Mouse (Mus musculus) natural killer cell, adult 2 months (primary cell): ENCODE data around the gene Sox5.

ENCODE experiments used
- DNase-seq, 2 experiments: peaks; one replicate each; pipeline ENCODE4 v3.0.0; 2022; ENCODE audit warnings: low spot score in 2 of 2

The Sox5 gene

DNA sequence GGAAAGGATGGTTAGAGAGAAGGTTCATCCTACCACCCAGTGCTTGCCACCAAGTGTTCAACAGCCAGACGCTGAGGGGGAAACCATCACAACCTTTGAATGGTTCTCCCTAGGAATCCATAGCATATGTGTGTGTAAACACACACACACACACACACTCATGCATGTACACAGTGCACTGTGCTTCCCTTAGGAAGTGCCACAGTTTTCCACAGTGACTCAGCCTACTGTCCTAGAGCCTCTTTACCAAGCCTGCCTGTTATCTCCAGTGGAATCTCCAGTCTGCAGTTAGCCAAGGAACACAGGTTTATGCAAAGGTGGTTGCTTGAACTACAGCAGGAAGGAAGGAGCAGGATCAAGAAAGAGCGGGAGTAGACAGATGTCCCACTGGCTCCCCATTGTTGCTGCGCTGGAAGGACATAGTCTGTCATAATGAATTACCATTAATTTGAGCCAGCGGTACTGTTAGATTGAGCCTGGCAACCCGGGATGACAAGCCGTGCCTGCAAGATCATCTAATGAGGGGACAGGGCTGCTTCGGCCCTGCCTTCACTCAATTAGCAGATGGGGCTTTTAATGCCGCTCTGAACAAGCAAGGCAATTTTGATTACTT lies 335.9 kb downstream of the Sox5 start:
- DNase-seq = no peak

DNA sequence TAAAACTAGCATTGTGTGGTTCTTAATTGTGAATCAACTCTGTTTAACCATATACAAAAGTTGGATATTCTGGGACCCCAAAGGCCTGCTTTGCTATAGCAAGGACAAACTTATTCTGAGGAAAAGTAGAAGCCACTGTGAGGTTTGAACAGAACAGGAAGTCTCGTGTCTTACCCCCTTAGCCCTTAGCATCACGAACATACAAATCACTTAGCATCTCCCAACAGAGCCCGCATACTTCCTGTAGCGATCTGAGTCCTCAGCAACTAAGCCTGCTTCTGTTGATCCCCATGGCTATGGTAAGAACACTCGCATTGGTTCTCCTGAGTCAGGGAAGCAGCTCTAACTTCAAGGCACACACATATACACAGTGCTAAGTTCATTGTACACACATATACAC lies 337.4 kb downstream of the Sox5 start:
- DNase-seq = no peak

DNA sequence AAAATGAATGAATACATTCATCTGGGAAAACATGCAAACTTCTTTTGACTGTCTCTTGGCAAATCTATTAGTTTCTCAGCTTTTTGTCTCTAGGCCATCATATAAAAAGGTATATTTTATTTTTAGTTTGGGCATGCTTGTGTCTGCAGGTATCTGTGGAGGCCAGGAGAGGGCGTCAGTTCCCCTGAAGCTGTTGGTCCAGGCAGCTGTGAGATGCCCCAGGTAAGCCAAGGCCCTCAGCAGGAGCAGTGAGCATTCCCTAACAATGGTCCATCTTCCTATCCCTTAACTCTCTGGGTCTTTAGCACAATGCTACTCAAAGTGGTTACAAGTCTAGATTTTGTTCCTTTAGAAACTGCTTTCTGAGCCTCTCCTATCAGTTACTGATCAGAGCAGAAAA lies 338.1 kb downstream of the Sox5 start:
- DNase-seq = no peak

DNA sequence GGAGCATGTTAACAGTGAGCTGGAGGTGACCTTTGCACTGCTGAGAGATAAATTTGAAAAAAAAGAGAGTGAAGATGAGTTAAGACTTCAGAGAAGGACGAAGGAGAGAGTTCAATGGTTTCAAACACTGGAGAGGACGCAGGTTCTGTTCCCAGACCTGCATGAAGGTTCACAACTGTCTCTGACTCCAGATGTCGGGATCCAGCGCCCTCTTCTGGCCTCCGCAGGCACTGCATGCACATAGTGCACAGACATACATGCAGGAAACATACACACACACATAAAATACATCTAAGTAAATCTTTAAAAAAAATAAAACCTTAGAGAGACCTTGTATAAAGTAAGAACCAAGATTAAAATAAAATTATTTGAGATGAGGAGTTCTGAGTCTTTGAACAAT lies 352.5 kb downstream of the Sox5 start:
- no peak for DNase-seq

DNA sequence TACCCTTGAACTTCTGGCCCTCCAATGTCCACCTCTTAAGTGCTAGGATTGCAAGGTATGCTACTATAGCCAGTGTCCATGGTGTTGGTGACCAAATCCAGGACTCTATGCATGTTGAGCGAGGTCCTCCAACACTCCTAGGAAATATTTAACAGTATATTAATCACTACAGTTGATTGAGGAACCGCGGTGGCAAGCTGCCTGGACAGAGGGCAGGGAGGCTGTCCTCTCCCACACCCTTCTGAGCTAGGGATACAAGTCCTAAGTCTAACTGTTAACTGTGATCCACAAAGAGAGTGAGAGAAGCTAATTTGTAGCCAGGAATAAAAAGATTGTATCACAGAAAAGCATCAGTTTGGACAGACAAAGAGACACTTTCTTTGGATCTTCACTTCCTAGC lies 373.7 kb downstream of the Sox5 start:
- no peak for DNase-seq

DNA sequence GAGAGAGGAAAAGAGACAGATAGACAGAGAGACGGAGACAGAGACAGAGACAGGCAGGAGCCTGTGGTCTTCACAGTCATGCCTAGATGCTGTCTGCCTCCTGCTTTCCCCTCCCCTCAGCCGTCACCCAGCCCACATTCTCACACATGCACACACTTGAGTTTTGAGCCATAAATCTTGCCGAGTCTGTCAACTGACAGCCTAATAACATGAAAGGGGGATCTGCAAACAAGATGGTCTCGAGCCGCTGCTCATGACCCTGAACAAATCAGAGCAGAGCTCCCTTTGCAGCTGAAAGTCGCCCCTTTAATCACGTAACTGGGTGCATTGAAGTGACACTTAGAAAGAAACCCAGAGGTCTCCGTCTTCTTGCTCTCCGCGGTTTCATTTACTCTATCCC lies 383.7 kb downstream of the Sox5 start:
- DNase-seq = no peak

DNA sequence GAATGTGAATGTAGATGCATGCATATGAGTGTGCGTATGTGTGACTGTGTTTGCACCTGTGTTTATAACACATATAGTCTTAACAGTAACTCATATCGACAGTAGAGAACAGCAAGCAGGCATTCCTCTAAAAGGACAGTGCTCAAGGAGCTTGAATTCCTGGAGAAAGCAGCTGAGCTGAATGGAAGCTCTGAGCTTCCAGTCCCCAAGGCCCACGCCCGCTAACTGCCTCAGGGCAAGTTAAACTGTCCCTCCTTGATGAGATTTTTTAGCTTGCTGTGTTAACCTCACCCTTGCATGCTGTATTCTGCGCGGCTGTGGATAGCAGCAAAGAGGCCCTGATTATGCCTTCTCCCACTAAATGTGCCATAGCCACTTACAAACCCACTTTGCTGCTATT lies 388.6 kb downstream of the Sox5 start:
- no peak for DNase-seq

DNA sequence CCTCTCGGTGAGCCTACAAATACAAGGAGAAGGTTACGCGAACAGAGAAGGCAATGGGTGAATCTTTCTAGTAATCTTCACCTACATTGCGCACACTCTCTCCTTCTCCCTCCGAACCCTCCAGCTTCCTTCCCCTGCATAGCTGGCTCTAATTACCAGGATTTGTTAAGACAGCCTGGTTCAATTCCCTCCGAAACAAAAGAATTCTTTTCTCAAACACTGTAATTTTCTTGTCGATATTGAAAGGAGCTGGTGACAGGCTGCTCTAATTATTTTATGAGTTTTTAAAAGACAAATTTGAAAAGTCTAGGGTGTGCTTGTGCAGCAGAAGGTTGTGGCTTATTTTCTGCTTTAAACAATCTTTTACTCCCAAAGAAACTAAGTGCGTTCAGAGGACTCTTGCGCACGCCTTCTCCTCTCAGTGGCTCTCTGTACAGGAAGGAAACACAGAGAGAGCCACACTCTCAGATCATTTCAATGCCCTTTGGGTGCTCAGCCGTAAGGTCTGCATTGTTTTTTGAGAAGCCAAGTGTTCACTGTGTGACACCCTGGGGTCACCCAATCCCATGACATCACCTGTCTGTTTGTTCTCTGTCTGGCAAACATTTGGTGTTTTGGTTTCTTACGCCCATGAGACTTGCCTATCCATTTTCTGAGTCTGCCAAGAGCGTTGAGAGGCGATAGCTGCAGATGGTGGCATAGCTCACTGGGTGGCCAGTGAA lies 392.3 kb downstream of the Sox5 start:
- no peak for DNase-seq

DNA sequence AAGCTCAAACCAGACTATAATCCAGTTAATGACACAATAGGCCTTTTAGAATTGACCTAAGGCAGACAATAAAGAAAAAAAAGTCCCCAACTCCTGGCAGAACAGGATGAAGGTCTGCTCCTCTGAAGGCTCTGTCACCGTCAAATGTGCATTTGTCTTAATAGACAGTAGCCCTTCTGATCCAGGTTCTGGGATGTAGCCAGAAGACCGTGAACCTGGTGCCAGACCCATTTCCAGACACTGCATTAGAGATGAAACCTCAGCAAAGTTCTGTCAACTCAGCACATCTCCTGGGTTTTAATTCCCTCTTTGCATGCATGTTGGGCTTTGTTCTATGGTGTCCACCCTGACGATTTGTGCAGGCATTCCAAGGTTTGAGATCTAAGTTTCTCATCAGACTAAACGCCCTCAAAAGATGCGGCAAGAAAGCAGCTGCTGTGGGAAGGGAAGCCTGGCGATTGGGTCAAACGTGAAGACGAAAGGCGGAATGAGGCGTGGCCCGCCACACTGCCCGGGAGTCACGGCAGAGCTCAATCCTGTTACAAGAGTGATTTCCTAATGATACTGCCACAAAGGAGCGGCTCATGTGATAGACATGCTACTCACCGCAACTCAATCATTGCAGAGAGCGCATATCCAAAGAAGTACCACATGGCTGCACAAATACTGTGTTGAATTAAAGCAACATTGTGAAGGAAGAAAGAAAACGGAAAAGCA lies 394.1 kb downstream of the Sox5 start:
- no peak for DNase-seq

DNA sequence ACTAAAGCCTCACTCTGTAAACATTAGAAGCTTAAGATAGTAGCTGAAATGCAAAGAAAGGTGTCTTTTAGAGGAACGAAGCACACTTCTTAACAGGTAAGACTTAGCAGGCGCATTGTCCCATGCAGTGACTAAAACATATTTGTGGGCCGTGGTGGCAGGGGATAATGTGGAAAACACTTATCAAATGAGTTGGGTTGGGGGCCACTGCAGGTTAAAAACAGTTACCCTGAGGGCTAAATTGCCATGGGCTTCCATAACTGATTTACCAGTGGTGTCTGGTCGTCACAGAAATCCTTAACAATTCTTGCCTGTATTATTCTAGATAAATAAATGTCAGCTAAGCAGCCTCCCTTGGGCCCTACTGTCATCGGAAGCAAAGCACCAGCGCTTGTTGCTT lies 401.1 kb downstream of the Sox5 start:
- no peak for DNase-seq

DNA sequence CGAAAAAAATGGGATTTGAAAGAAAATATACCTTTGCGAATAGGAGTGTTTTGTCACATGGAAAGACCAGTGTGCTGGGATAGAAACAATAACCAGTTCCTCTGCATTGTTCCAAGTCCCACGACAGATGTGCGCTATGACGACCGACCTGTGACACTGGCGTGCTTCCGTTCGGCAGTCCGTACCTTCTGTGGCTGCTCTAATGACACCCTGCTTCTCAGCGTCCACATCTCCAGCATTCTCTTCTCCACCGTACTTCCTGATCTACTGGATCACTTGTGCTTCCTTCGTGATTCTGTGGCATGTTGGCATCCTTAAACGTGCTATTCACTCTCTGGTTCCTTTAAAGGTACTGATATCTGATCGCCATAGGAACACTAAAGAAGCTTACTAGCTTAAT lies 401.6 kb downstream of the Sox5 start:
- no peak for DNase-seq

DNA sequence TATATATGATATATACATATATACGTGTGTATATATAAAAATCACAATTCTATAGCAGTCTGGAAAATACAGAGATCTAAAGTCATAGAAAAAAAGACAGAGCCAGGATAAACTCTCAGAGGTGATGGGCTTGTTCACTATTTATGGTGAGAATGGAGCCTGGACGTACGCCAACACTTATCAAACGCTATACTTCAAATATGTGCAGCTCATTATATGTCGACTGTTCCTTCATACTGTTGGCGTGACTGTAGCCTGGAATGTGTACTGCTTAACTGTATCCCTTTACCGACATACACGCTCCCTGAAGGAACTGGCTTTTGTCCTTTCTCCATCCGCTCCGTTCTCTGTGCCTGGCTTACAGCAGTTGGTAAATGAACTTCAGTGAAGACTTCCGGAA lies 407.0 kb downstream of the Sox5 start:
- DNase-seq = no peak

DNA sequence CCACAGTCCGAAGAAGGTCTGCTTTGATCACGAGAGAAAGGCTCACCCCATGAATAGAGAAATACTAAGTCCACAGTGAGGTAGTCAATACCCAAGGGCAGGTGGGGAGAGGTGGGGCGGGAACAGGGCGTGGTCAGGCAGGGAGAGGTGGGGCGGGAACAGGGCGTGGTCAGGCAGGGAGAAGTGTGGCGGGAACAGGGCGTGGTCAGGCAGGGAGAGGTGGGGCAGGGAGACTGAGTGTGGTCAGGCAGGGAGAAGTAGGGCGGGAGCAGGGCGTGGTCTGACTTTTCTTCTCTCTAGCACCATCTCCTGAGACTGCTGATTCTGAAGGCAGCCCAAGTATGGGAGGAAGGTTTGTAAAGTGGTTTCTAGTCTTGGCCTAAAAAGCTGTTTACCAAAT lies 411.1 kb downstream of the Sox5 start:
- no peak for DNase-seq

DNA sequence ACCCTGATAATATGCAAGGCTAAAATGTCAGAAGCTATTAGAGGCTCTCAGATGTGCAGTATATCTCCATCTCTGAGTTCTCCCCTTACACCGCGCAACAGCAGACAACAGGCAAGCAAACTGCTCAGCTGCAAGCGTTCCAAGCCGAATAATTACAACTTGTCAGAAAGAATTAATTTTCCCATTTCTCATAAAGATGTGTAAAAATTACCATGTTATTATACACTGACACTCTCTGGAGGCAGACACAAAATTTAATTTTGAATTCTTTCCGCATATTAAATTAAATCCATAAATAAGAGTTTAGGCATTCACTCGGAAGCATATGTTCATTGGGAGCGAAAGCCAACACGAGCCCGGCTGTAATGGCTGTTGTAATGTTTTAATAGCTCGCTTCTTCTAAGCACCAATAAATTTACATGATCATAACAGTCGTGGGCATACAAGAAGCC lies 414.1 kb downstream of the Sox5 start:
- DNase-seq = no peak

DNA sequence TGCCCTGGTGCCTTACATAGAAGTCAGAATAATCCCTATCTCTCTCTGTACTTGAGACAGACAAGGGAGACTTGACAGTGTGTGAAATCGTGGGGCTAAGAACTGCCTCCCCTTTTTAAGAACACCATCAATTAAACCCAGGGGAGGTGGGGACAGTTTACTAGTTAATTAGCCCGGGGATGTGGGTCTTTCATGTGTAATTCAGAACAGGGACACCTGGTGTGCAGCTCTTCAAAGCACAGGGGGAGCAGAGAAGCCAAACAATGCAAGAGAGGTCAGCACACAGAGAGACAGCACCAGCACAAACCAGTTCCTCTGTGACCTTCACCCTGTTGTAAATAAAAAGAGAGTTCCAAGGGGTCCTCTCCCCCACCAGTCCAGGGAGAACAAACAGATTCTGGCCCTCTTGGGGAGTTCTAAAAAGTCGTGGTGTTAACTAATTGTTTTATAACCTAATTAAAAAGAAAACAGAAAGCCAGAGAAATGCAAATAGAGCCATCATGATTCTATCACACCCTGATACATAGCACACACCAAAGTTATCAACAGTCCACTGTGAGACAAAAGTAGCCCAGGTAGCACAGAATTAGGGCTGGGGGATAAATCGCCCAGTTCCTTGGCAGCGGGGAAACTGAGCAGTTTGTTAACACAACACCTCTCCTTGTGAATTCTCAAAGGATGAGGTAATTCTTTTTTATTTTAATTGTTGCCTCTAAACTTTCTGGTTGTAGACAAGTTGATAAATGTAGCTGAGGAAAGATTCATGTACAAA lies 420.3 kb downstream of the Sox5 start:
- DNase-seq = no peak

DNA sequence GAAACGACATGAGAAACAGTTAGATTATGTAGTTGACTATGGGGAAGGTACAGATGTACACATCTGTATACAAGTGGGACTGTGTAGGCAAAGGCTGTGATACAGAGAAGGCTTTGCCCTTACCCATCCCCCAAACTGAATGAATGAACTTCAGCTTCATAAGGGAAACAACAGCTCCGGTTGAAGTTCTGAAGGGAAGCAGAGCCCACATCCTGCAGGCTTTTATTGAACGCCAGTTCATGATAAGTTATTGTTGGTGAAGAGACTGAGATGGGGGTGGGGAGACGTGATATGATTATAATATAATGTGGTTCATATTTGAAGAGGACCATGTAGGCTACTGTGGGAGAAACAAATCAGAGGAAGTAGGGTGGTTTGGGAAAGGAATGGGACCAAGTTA lies 424.7 kb downstream of the Sox5 start:
- DNase-seq = no peak

DNA sequence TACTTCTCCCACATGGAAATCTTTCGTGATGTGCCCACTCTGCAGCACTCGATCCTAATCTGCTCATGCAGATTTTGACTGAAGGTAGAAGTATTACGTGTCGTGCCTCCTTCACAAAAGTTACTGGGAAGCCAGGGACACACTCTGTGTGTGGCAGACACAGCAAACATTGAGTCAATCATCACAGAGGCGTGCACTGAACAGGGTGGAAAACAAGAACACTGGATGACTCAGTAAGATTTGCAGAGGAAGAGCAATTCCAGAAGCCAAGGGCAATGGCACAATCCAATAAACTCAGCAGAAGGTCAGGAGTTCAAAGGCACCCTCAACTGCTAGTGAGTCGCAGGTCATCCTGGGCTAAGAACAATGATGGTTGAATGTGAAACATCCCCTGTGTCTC lies 430.7 kb downstream of the Sox5 start:
- DNase-seq = no peak

DNA sequence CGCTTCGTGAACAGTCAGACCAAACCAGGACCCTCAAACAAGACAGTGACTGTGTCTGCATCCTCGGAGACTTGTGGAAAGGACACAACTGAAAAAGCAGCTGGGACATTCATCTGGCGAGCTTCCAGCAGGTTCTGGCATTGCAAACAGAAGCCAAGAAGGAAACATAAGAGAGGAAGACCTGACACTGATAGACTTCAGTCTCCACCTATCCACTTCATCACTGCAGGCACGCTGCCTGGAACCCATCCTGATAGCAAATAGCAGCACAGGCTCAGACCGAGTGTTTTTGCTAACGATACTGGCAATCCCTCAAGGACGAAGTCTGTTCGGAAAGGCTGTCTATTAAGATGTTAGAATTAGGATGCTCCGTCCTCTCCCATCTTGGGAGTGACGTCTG lies 438.4 kb downstream of the Sox5 start:
- DNase-seq = no peak

DNA sequence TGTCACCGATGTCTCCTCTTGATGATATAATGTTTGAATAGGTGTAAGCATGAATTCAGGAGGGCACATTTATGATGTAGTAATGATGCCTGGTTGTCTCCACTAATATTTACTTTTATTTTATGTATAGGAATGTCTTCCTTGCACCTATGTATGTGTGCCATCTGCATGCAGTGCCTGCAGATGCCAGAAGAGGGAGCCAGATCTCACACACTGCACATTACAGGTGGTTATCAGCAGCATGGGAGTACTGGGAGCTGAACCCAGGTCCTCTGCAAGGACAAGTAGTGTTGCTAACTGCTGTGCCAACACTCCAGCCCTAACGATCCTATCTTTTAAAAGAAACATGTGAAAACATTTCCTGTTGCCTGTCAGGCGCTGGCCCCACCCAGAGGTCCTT lies 442.2 kb downstream of the Sox5 start:
- DNase-seq = no peak

DNA sequence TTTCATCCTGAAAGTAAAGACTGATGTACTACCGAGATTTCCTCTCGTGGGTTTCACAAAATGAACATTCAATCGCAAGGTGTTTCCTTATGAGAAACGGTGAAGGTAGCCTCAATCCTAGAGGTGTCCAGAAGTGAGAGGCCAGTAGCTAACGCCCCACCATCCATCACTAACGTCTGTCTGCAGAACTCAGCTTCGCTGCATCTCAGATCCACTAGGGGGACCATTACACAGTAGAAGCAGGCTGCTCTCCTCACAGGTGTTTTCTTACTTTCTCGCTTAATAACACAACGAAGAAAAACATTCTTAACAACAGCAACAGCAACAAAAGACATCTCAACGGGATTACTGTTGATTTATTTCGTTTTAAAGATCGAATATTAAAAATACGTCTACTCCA lies 442.8 kb downstream of the Sox5 start:
- no peak for DNase-seq

DNA sequence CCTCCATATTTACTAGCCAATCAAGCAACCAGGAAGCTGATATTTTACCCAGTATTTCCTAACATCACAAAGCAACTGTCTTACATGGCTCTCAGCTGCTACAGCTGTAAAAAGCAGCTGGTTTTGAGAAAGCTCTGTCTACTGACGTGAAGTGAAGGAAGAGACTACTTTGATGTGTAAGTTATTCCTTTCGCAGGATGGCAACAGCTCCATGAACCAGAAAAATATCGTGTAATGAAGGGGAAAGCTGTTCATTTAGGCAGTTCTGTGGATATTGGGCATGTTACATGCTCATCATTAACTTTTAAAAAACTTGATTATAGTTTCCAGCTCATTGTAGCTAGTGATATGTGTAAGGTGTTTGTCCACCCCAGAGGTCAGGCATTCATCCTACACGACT lies 443.6 kb downstream of the Sox5 start:
- no peak for DNase-seq

DNA sequence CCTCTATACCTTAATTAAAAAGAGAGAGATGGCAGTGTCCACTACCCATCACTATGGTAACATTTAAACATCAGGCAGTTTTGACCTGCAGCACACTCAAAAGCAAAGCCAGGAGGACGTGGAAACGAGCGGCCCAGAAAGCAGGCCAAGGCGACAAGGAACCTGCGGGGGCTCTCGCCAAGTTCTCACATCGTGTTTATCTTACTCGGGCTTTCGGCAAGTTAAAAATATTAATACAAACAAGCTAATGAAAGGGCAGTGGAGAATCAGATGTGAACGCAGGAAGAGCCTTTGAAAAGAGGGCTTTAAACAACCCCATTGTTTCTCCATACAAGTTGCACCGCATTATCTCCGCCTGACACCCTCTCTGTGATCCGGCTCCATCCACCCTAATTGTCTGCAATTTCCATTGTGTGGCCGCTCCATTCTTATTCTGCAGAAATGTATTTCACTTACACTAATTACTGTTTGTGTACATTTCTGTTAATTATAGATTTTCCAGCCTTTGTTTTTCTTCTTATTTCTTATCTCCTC lies 444.3 kb downstream of the Sox5 start:
- no peak for DNase-seq
